Mouse (Mus musculus): ENCODE measurements around the gene Tpx2.

Gene Tpx2

DNA sequence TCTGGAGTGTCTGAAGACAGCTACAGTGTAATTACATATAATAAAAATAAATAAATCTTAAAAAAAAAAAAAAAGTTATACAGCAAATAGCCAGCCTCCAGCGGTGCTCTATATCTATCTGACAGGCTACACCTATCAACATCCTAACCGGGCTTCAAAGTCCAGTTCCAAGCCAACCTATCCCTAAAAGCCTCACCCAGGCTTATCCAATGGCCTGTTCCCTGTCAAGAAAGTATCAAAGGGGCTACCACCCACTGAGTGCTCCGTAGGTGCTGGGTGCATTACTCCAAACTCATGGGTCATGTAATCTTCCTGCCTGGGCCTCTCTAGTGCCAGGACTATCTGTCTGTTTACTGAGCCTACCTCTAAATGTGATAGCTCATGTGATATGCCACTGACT, 39.6 kb upstream of the Tpx2 start:
- Histone ChIP-seq H3K9me3 (ENCODE audit: low read length) (no peaks in the 10 kb centered on the region), H3K27me3 (ENCODE audit: insufficient read depth, low read length) (no peaks in the 10 kb centered on the region), H3K4me3 (replicated peaks; ENCODE audit: low read length) (no peak overlapping the region), H3K36me3 (ENCODE audit: insufficient read depth, low read length) (peaks cover 29% of the 10 kb centered on the region), H3K4me1 (replicated peaks; ENCODE audit: low read depth, low read length) (peaks cover 98% of the 10 kb centered on the region)
- TF ChIP-seq POU5F1 (IDR thresholded peaks at IDR 0.05; ENCODE audit: borderline replicate concordance, low read length) (no peak), CTCF (conservative IDR thresholded peaks at IDR 0.05; ENCODE audit: low read length) (no peak), NANOG (IDR thresholded peaks at IDR 0.05; ENCODE audit: borderline replicate concordance, low read length) (no peak)

- Histone ChIP-seq H3K4me3 (replicated peaks; ENCODE audit: low read length) (peak overlapping the region; percentile 14; the same call in 1 of the 2 replicates), H3K27me3 (ENCODE audit: insufficient read depth, low read length) (no peaks in the 10 kb centered on the region), H3K4me1 (replicated peaks; ENCODE audit: low read depth, low read length) (peaks cover 97% of the 10 kb centered on the region), H3K9me3 (ENCODE audit: low read length) (no peaks in the 10 kb centered on the region), H3K36me3 (ENCODE audit: insufficient read depth, low read length) (peaks cover 36% of the 10 kb centered on the region)
- TF ChIP-seq CTCF (conservative IDR thresholded peaks at IDR 0.05; ENCODE audit: low read length) (no peak), NANOG (IDR thresholded peaks at IDR 0.05; ENCODE audit: borderline replicate concordance, low read length) (no peak), POU5F1 (IDR thresholded peaks at IDR 0.05; ENCODE audit: borderline replicate concordance, low read length) (no peak)
These were observed 37.4 kb upstream of the Tpx2 start for GRCm38 (mm10) chr2:152810158-152810941.

DNA sequence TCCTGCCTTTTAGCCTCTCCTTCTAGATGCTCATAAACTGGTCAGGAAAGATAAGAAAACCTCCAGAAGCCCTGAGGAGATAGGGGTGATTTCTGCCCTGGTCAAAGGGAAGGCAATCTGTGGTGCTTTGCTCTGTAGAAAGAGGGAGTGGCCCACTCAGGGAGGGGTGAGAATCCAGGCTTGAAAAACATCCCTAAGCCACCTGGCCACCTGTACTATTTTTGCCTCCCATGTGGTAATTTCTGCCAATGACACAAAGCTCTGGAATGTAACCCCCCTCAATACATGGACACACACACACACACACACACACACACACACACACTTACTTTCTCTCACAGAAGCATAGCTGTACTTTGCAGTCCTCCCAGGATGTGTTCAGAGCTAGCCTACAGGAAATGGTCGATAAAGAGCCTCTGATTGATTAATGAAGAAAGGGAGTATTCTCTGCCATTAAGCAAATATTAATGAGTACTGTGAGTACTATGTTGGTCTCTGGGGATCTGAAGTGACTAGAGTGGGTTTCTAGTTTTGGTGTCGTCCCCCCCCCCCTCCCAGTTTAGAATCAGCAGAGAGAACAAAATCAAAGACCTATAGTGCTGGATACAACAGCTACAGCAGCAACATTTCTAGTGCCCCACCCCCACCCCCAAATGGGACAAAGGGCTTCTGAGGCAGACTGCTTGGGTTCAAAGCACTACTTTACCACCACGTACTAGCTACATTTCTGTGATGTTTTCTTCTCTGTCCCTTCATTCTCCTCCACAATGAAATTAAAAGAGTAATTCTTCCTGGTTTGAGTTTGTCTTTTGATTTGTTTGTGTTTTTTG, 36.2 kb upstream of the Tpx2 start:
- no peaks in the 10 kb centered on the region for H3K27me3 ChIP-seq (ENCODE audit: insufficient read depth, low read length)
- H3K4me3 ChIP-seq (replicated peaks; ENCODE audit: low read length) = peak overlapping the region; percentile 24; the same call in 1 of the 2 replicates
- TF ChIP-seq POU5F1 (IDR thresholded peaks at IDR 0.05; ENCODE audit: borderline replicate concordance, low read length) (no peak), NANOG (IDR thresholded peaks at IDR 0.05; ENCODE audit: borderline replicate concordance, low read length) (peak; percentile 43; the same call in 1 of the 2 replicates)
- peaks cover 97% of the 10 kb centered on the region for H3K4me1 ChIP-seq (replicated peaks; ENCODE audit: low read depth, low read length)
- H3K36me3 ChIP-seq (ENCODE audit: insufficient read depth, low read length) = peaks cover 28% of the 10 kb centered on the region
- H3K9me3 ChIP-seq (ENCODE audit: low read length) = no peaks in the 10 kb centered on the region

GRCm38 (mm10) chr2:152813232-152813631, 34.5 kb upstream of the Tpx2 start:
- TF ChIP-seq NANOG (IDR thresholded peaks at IDR 0.05; ENCODE audit: borderline replicate concordance, low read length) (no peak), POU5F1 (IDR thresholded peaks at IDR 0.05; ENCODE audit: borderline replicate concordance, low read length) (no peak), CTCF (conservative IDR thresholded peaks at IDR 0.05; ENCODE audit: low read length) (no peak)

GRCm38 (mm10) chr2:152814213-152814874, 33.4 kb upstream of the Tpx2 start:
- Histone ChIP-seq H3K36me3 (ENCODE audit: insufficient read depth, low read length) (peaks cover 20% of the 10 kb centered on the region), H3K27me3 (ENCODE audit: insufficient read depth, low read length) (no peaks in the 10 kb centered on the region), H3K9me3 (ENCODE audit: low read length) (peaks cover 6% of the 10 kb centered on the region; the same call in 1 of the 2 replicates), H3K4me3 (replicated peaks; ENCODE audit: low read length) (no peak overlapping the region), H3K4me1 (replicated peaks; ENCODE audit: low read depth, low read length) (peaks cover 99% of the 10 kb centered on the region)
- no peak for TF ChIP-seq NANOG (IDR thresholded peaks at IDR 0.05; ENCODE audit: borderline replicate concordance, low read length)
- no peak for TF ChIP-seq CTCF (conservative IDR thresholded peaks at IDR 0.05; ENCODE audit: low read length)
- no peak for TF ChIP-seq POU5F1 (IDR thresholded peaks at IDR 0.05; ENCODE audit: borderline replicate concordance, low read length)

More at GRCm38 (mm10) chr2:152813232-152813631, 34.5 kb upstream of the Tpx2 start:
- Histone ChIP-seq H3K9me3 (ENCODE audit: low read length) (no peaks in the 10 kb centered on the region), H3K27me3 (ENCODE audit: insufficient read depth, low read length) (no peaks in the 10 kb centered on the region), H3K4me3 (replicated peaks; ENCODE audit: low read length) (no peak overlapping the region), H3K4me1 (replicated peaks; ENCODE audit: low read depth, low read length) (peaks cover 99% of the 10 kb centered on the region), H3K36me3 (ENCODE audit: insufficient read depth, low read length) (peaks cover 22% of the 10 kb centered on the region; the same call in 1 of the 2 replicates)

DNA sequence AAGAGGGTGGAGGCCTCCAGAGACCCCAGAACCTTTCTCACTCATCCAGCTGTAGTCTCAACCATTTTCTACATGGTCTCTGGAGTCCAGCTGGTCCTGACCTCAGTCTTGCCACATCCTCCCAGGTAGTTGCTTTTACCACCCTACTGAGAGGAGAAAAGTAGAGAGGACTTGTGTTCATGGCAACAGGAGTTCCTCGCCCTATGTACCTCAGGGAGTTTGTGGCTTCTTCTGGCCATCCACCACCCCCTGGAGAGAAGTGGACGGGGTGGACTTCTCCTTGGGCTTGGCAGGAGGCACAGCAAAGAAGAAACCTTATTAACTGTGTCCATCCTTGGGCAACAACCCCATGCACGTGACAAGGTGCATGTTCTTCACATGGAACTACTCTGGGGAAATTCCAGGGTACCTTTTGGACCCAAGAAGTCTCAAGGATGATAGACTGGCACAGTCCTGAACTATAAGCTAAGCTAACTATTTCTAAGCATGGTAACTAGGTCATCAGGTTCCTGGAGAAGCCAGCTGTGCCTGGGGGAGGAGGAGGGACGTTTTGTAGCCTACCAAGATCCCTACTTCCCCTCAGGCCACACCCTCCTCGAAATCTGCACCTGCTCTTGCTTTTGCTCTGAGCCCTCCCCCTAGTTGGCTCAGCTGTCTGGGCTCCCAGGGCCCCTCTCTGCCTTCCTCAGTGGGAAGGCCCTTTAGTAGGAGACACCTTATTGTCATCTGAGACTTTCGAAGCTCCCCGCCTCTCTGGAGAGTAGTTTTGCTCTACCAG, 31.7 kb upstream of the Tpx2 start:
- H3K27me3 ChIP-seq (ENCODE audit: insufficient read depth, low read length) = no peaks in the 10 kb centered on the region
- peak overlapping the region; percentile 46 for H3K4me3 ChIP-seq (replicated peaks; ENCODE audit: low read length)
- peaks cover 6% of the 10 kb centered on the region; the same call in 1 of the 2 replicates for H3K9me3 ChIP-seq (ENCODE audit: low read length)
- H3K4me1 ChIP-seq (replicated peaks; ENCODE audit: low read depth, low read length) = peaks cover 99% of the 10 kb centered on the region
- no peak for TF ChIP-seq CTCF (conservative IDR thresholded peaks at IDR 0.05; ENCODE audit: low read length)
- TF ChIP-seq POU5F1 (IDR thresholded peaks at IDR 0.05; ENCODE audit: borderline replicate concordance, low read length) = no peak
- TF ChIP-seq NANOG (IDR thresholded peaks at IDR 0.05; ENCODE audit: borderline replicate concordance, low read length) = no peak
- H3K36me3 ChIP-seq (ENCODE audit: insufficient read depth, low read length) = peaks cover 23% of the 10 kb centered on the region

GRCm38 (mm10) chr2:152816657-152817348, 31.0 kb upstream of the Tpx2 start:
- Histone ChIP-seq H3K36me3 (ENCODE audit: insufficient read depth, low read length) (peaks cover 28% of the 10 kb centered on the region), H3K9me3 (ENCODE audit: low read length) (peaks cover 6% of the 10 kb centered on the region; the same call in 1 of the 2 replicates), H3K4me3 (replicated peaks; ENCODE audit: low read length) (peak overlapping the region; percentile 46), H3K4me1 (replicated peaks; ENCODE audit: low read depth, low read length) (peaks cover 99% of the 10 kb centered on the region), H3K27me3 (ENCODE audit: insufficient read depth, low read length) (no peaks in the 10 kb centered on the region)
- TF ChIP-seq CTCF (conservative IDR thresholded peaks at IDR 0.05; ENCODE audit: low read length) (no peak), NANOG (IDR thresholded peaks at IDR 0.05; ENCODE audit: borderline replicate concordance, low read length) (no peak), POU5F1 (IDR thresholded peaks at IDR 0.05; ENCODE audit: borderline replicate concordance, low read length) (no peak)

All from E14TG2a.4 (cell line).